In genomic region chr15:99711491-99711890, GRCm38 (mm10) we compare ENCODE assay signal across 29 mouse cellular contexts. TPM values are rescaled to one million over a fixed set of nuclear protein-coding genes. Genes with fewer than 3 reads are reported as not detected.
DNase-seq lines count a peak whose midpoint lies in the region; ATAC-seq and TF ChIP-seq lines count a peak whose summit lies in the region.
"Had no signal": no experiment of that assay in that cellular context is flagged by ENCODE, and none has a peak within 500 bp of the region (broad histone marks: within the 10 kb centered on the region; RNA-seq: fewer than 3 reads in every experiment).

No protein-coding gene starts in this region.

- H3K9me3 ChIP-seq in hindbrain, embryonic 12.5 days (replicated peaks): no peaks in the 10 kb centered on the region
- H3K9me3 ChIP-seq in hindbrain, embryonic 16.5 days (ENCODE audit: control insufficient read depth, low read length): no peaks in the 10 kb centered on the region
- H3K9me3 ChIP-seq in liver, embryonic 16.5 days (replicated peaks; ENCODE audit: control insufficient read depth, low read length): no peaks in the 10 kb centered on the region
- H3K9me3 ChIP-seq in liver, embryonic 12.5 days (replicated peaks): no peaks in the 10 kb centered on the region
- no peaks in the 10 kb centered on the region for H3K9me3 ChIP-seq in E14TG2a.4 (ENCODE audit: low read length)
- no peaks in the 10 kb centered on the region for H3K9me3 ChIP-seq in limb, embryonic 10.5 days (replicated peaks)
- H3K9me3 ChIP-seq: embryonic facial prominence, embryonic 12.5 days; embryonic facial prominence, embryonic 15.5 days; hindbrain, embryonic 13.5 days had no signal

- H3K9ac ChIP-seq in hindbrain, embryonic 12.5 days: peak overlapping the region; percentile 19; the same call in 1 of the 2 replicates
- no peak overlapping the region; the same call in 1 of the 2 replicates for H3K9ac ChIP-seq in hindbrain, embryonic 16.5 days (ENCODE audit: low read depth, low read length)
- no peak overlapping the region for H3K9ac ChIP-seq in liver, embryonic 16.5 days (ENCODE audit: low read depth, low read length)
- no peak overlapping the region for H3K9ac ChIP-seq in liver, embryonic 12.5 days
- H3K9ac ChIP-seq: embryonic facial prominence, embryonic 12.5 days; embryonic facial prominence, embryonic 15.5 days; forebrain, postnatal 0 days; hindbrain, embryonic 13.5 days had no signal

- peaks cover 17% of the 10 kb centered on the region for H3K4me1 ChIP-seq in hindbrain, embryonic 12.5 days
- H3K4me1 ChIP-seq in hindbrain, embryonic 16.5 days (ENCODE audit: control insufficient read depth, insufficient read depth, low read depth, low read length): peaks cover 13% of the 10 kb centered on the region
- peaks cover 21% of the 10 kb centered on the region for H3K4me1 ChIP-seq in liver, embryonic 16.5 days (ENCODE audit: control insufficient read depth, low read depth, low read length)
- H3K4me1 ChIP-seq in liver, embryonic 12.5 days: peaks cover 16% of the 10 kb centered on the region
- peaks cover 77% of the 10 kb centered on the region for H3K4me1 ChIP-seq in E14TG2a.4 (replicated peaks; ENCODE audit: low read depth, low read length)
- H3K4me1 ChIP-seq in limb, embryonic 10.5 days: peaks cover 10% of the 10 kb centered on the region

- no peak for ATAC-seq in hindbrain, embryonic 12.5 days (ENCODE audit: low FRiP score)
- no peak for ATAC-seq in hindbrain, embryonic 16.5 days
- ATAC-seq in liver, embryonic 16.5 days (ENCODE audit: low read depth): no peak
- no peak for ATAC-seq in liver, embryonic 12.5 days
- ATAC-seq: CD4-positive, CD25-positive, alpha-beta regulatory T cell, adult 4 months; forebrain, embryonic 14.5 days; forebrain, postnatal 0 days; hindbrain, postnatal 0 days; inflammation-experienced regulatory T-cells, adult 6 months had no signal

- no peak overlapping the region for H3K4me3 ChIP-seq in hindbrain, embryonic 12.5 days
- H3K4me3 ChIP-seq in hindbrain, embryonic 16.5 days (ENCODE audit: low read length): no peak overlapping the region
- H3K4me3 ChIP-seq in liver, embryonic 16.5 days (ENCODE audit: low read depth, low read length): no peak overlapping the region
- no peak overlapping the region for H3K4me3 ChIP-seq in liver, embryonic 12.5 days
- H3K4me3 ChIP-seq in E14TG2a.4 (replicated peaks; ENCODE audit: low read length): 0 out of 2 replicates have a peak overlapping the region, but pooled peaks have one; percentile 0
- no peak overlapping the region for H3K4me3 ChIP-seq in limb, embryonic 10.5 days
- H3K4me3 ChIP-seq: embryonic facial prominence, embryonic 12.5 days; embryonic facial prominence, embryonic 15.5 days; gastrocnemius, adult 2 months; hindbrain, embryonic 13.5 days had no signal

- no peak for TF ChIP-seq CTCF in E14TG2a.4 (conservative IDR thresholded peaks at IDR 0.05; ENCODE audit: low read length)

- H3K4me2 ChIP-seq in hindbrain, embryonic 12.5 days (replicated peaks): no peak overlapping the region
- no peak overlapping the region for H3K4me2 ChIP-seq in hindbrain, embryonic 16.5 days (ENCODE audit: low read length)
- no peak overlapping the region for H3K4me2 ChIP-seq in liver, embryonic 16.5 days (ENCODE audit: low read depth, low read length)
- no peak overlapping the region for H3K4me2 ChIP-seq in liver, embryonic 12.5 days
- H3K4me2 ChIP-seq: embryonic facial prominence, embryonic 12.5 days; embryonic facial prominence, embryonic 15.5 days; heart, embryonic 11.5 days; hindbrain, embryonic 13.5 days had no signal

- H3K27me3 ChIP-seq in hindbrain, embryonic 12.5 days: no peaks in the 10 kb centered on the region
- no peaks in the 10 kb centered on the region for H3K27me3 ChIP-seq in hindbrain, embryonic 16.5 days (replicated peaks; ENCODE audit: control insufficient read depth, insufficient read depth, low read length)
- H3K27me3 ChIP-seq in liver, embryonic 16.5 days (ENCODE audit: control insufficient read depth, insufficient read depth, low read depth, low read length): no peaks in the 10 kb centered on the region
- no peaks in the 10 kb centered on the region for H3K27me3 ChIP-seq in liver, embryonic 12.5 days (replicated peaks)
- H3K27me3 ChIP-seq in E14TG2a.4 (ENCODE audit: insufficient read depth, low read length): no peaks in the 10 kb centered on the region
- no peaks in the 10 kb centered on the region for H3K27me3 ChIP-seq in limb, embryonic 10.5 days (ENCODE audit: low read depth, poor library complexity, severe bottlenecking)
- H3K27me3 ChIP-seq: embryonic facial prominence, embryonic 12.5 days; embryonic facial prominence, embryonic 15.5 days; hindbrain, embryonic 13.5 days had no signal

- DNase-seq in ovary, postnatal 14 days (ENCODE audit: low spot score): no peak
- DNase-seq in limb, embryonic 10.5 days (ENCODE audit: low spot score): no peak
- DNase-seq: adrenal gland, postnatal 14 days; B cell, adult 2 months; cerebellum, adult 11 months; cerebellum, adult 2 months; cerebellum, adult 9-11 months; cerebellum, postnatal 25 days; forebrain, postnatal 0 days; gastrocnemius, adult 2 months; gastrocnemius, postnatal 14 days; heart, adult 11 months had no signal

- peaks cover 93% of the 10 kb centered on the region for H3K36me3 ChIP-seq in hindbrain, embryonic 12.5 days
- peaks cover 65% of the 10 kb centered on the region for H3K36me3 ChIP-seq in hindbrain, embryonic 16.5 days (ENCODE audit: control insufficient read depth, insufficient read depth, low read length)
- H3K36me3 ChIP-seq in liver, embryonic 16.5 days (ENCODE audit: control insufficient read depth, insufficient read depth): peaks cover 16% of the 10 kb centered on the region
- H3K36me3 ChIP-seq in liver, embryonic 12.5 days: peaks cover 79% of the 10 kb centered on the region
- peaks cover 76% of the 10 kb centered on the region for H3K36me3 ChIP-seq in E14TG2a.4 (ENCODE audit: insufficient read depth, low read length)
- H3K36me3 ChIP-seq in limb, embryonic 10.5 days: peaks cover 98% of the 10 kb centered on the region

- no peak overlapping the region for H3K27ac ChIP-seq in hindbrain, embryonic 12.5 days
- H3K27ac ChIP-seq in hindbrain, embryonic 16.5 days (ENCODE audit: low read depth, low read length): no peak overlapping the region
- 0 out of 2 replicates have a peak overlapping the region, but pooled peaks have one; percentile 14 for H3K27ac ChIP-seq in liver, embryonic 16.5 days (ENCODE audit: low read length)
- H3K27ac ChIP-seq in liver, embryonic 12.5 days: no peak overlapping the region
- no peak overlapping the region for H3K27ac ChIP-seq in limb, embryonic 10.5 days
- H3K27ac ChIP-seq: embryonic facial prominence, embryonic 12.5 days; embryonic facial prominence, embryonic 15.5 days; gastrocnemius, adult 2 months; hindbrain, embryonic 13.5 days; hindbrain, postnatal 0 days had no signal

- WGBS in hindbrain, embryonic 12.5 days: 73% methylated on average over 3 of the region's 3 CpGs
- 69% methylated on average over 3 of the region's 3 CpGs for WGBS in hindbrain, embryonic 16.5 days
- 57% methylated on average over 3 of the region's 3 CpGs for WGBS in liver, embryonic 16.5 days (ENCODE audit: insufficient replicate concordance)
- WGBS in liver, embryonic 12.5 days (ENCODE audit: insufficient replicate concordance): 65% methylated on average over 3 of the region's 3 CpGs
- WGBS in limb, embryonic 10.5 days: 77% methylated on average over 3 of the region's 3 CpGs

RNA-seq across cellular contexts. Expression of gene Gpd1, which starts 5.8 kb away (rescaled TPM):
- polyA plus RNA-seq in hindbrain, embryonic 12.5 days (2016; fragmentation: Nextera tagmentation; extraction: Ambion mirVana): 0.69 and 0.92 TPM in 2 replicates
- 3.1 and 4.6 TPM in 2 replicates for polyA plus RNA-seq in hindbrain, embryonic 16.5 days (2015; fragmentation: Nextera tagmentation; extraction: Ambion mirVana)
- 36.3 and 42.2 TPM in 2 replicates for polyA plus RNA-seq in liver, embryonic 16.5 days (2015; fragmentation: Nextera tagmentation; extraction: Ambion mirVana)
- 7.5 and 8.0 TPM in 2 replicates for polyA plus RNA-seq in liver, embryonic 12.5 days (2016; fragmentation: Nextera tagmentation; extraction: Ambion mirVana)
- polyA plus RNA-seq in limb, embryonic 10.5 days (2016; fragmentation: Nextera tagmentation; extraction: Ambion mirVana): 0.29 and 0.59 TPM in 2 replicates
- polyA plus RNA-seq: G1E had no signal

RNA-seq across cellular contexts. Expression of gene Gm17349, which starts 6.2 kb away (rescaled TPM):
- not detected in 2 replicates for polyA plus RNA-seq in hindbrain, embryonic 12.5 days (2016; fragmentation: Nextera tagmentation; extraction: Ambion mirVana)
- polyA plus RNA-seq in hindbrain, embryonic 16.5 days (2015; fragmentation: Nextera tagmentation; extraction: Ambion mirVana): not detected in 2 replicates
- polyA plus RNA-seq in liver, embryonic 16.5 days (2015; fragmentation: Nextera tagmentation; extraction: Ambion mirVana): not detected in 2 replicates
- not detected in 2 replicates for polyA plus RNA-seq in liver, embryonic 12.5 days (2016; fragmentation: Nextera tagmentation; extraction: Ambion mirVana)
- not detected in 2 replicates for polyA plus RNA-seq in limb, embryonic 10.5 days (2016; fragmentation: Nextera tagmentation; extraction: Ambion mirVana)
- polyA plus RNA-seq: CD4-positive, CD25-positive, alpha-beta regulatory T cell, adult 4 months; cerebellum, adult 2 months; embryonic facial prominence, embryonic 12.5 days; embryonic facial prominence, embryonic 15.5 days; forebrain, embryonic 11.5 days; forebrain, embryonic 14.5 days; forebrain, postnatal 0 days; heart, embryonic 11.5 days; heart, embryonic 14.5 days; heart, postnatal 0 days; hindbrain, embryonic 13.5 days; hindbrain, postnatal 0 days; inflammation-experienced regulatory T-cells, adult 6 months had no signal

RNA-seq across cellular contexts. Expression of gene Smarcd1, which starts 9.6 kb away (rescaled TPM):
- 123 and 141 TPM in 2 replicates for polyA plus RNA-seq in hindbrain, embryonic 12.5 days (2016; fragmentation: Nextera tagmentation; extraction: Ambion mirVana)
- polyA plus RNA-seq in hindbrain, embryonic 16.5 days (2015; fragmentation: Nextera tagmentation; extraction: Ambion mirVana): 71.7 and 86.2 TPM in 2 replicates
- 4.0 and 4.5 TPM in 2 replicates for polyA plus RNA-seq in liver, embryonic 16.5 days (2015; fragmentation: Nextera tagmentation; extraction: Ambion mirVana)
- 12.2 and 12.6 TPM in 2 replicates for polyA plus RNA-seq in liver, embryonic 12.5 days (2016; fragmentation: Nextera tagmentation; extraction: Ambion mirVana)
- polyA plus RNA-seq in limb, embryonic 10.5 days (2016; fragmentation: Nextera tagmentation; extraction: Ambion mirVana): 84.0 and 85.8 TPM in 2 replicates

RNA-seq across cellular contexts. Expression of gene Cox14, which starts 13.9 kb away (rescaled TPM):
- polyA plus RNA-seq in hindbrain, embryonic 12.5 days (2016; fragmentation: Nextera tagmentation; extraction: Ambion mirVana): 152 and 156 TPM in 2 replicates
- 175 and 191 TPM in 2 replicates for polyA plus RNA-seq in hindbrain, embryonic 16.5 days (2015; fragmentation: Nextera tagmentation; extraction: Ambion mirVana)
- polyA plus RNA-seq in liver, embryonic 16.5 days (2015; fragmentation: Nextera tagmentation; extraction: Ambion mirVana): 71.0 and 77.1 TPM in 2 replicates
- polyA plus RNA-seq in liver, embryonic 12.5 days (2016; fragmentation: Nextera tagmentation; extraction: Ambion mirVana): 98.3 and 98.4 TPM in 2 replicates
- 113 and 127 TPM in 2 replicates for polyA plus RNA-seq in limb, embryonic 10.5 days (2016; fragmentation: Nextera tagmentation; extraction: Ambion mirVana)

RNA-seq across cellular contexts. Expression of gene Asic1, which starts 41.3 kb away (rescaled TPM):
- polyA plus RNA-seq in hindbrain, embryonic 12.5 days (2016; fragmentation: Nextera tagmentation; extraction: Ambion mirVana): 48.6 and 61.6 TPM in 2 replicates
- polyA plus RNA-seq in hindbrain, embryonic 16.5 days (2015; fragmentation: Nextera tagmentation; extraction: Ambion mirVana): 45.1 and 59.4 TPM in 2 replicates
- 0.14 and 0.30 TPM in 2 replicates for polyA plus RNA-seq in liver, embryonic 16.5 days (2015; fragmentation: Nextera tagmentation; extraction: Ambion mirVana)
- polyA plus RNA-seq in liver, embryonic 12.5 days (2016; fragmentation: Nextera tagmentation; extraction: Ambion mirVana): 1.8 and 2.0 TPM in 2 replicates
- polyA plus RNA-seq in limb, embryonic 10.5 days (2016; fragmentation: Nextera tagmentation; extraction: Ambion mirVana): 1.1 TPM in 2 replicates
- polyA plus RNA-seq: G1E had no signal
